Mouse (Mus musculus) T-cell, adult 2 months (primary cell): ENCODE measurements around the gene Prmt6.

Source experiments
- DNase-seq: peaks from one replicate; pipeline ENCODE4 v3.0.0; 2022; ENCODE audit warnings: low spot score

Prmt6 gene

DNA sequence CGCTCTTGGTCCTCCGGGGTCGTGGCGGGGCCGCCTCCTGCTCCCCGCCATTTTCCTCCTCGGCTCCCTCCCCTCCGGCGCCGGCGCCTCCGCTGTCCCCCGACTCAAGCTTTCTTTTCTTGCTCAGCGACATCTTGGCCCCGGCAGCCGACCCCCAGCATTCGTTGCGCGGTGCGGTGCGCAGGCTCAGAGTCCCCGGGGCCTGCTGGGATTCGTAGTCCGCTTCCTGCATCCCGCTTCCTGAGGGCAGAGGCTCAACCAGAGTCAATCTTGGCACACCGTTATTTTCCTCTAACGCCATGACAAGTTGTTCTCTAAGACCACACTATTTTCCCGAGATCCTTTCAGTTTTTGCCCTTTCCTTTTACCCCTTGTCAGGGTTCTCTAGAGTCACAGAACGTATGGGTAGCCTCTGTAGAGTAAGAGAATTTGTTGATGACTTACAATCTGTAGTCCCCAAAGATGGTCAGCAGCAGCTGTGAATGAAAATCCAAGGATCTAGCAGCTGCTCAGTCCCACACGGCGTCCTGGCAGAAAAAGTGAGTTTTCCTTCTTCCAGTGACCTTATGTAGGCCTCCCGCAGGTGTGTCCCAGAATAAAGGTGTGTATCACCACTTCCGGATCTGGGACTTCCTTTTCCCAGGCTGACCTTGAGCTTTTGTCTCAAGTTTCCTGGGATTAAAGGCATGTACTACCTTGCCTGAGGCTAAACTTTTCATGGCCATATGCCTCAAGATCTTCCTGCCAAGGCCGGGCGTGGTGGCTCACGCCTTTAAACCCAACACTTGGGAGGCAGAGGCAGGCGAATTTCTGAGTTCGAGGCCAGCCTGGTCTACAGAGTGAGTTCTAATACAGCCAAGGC lies at the start of gene Prmt6:
Prmt6 (minus strand) TSS at position 160 of the 862 bp plus-strand sequence.
- DNase-seq: peak; percentile 87

DNA sequence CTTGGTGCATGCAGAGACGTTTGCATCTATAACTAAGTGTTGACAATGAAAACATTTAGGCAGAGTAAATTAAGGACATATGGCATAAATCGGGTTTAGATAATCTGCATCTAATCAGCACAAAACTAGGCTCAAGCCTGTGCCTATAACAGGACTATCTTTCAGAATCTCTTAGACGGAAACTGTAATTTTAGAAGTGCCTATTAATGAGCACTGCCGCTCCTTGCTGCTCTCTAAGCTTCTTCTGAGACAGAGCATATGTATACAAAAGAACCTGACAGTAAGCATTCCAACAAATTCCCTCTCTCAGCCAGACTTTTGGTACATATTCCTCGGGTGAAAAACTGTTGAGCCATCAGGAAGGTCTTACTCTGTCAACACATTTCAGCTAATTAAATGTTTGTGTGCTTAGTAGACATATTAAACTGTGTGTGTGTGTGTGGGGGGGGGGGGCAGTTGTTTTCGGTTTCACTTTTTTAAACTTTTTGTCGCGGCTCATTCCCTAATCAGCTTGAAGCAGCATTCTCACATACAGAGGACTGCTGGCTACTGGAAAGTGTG lies 39.8 kb upstream of the Prmt6 start:
- no peak for DNase-seq

DNA sequence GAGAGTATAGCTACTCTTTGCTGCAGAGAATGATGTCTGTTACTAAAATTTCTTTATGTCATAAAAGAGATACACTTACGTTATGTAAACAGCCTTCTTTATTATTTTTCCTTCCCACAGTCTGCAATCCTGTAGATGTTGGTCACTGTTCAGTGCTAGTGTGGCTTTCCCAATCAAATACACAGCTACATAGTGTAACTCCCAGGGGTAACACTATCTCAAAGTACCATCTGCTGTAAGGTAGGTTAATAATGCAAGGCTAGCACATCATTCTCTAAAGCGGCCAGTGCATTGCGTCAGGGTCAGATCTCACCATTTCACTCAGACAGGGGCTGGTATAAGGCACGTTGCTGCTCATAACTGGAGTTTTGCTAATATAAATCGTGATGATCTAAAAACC lies 31.9 kb upstream of the Prmt6 start:
- DNase-seq: no peak

DNA sequence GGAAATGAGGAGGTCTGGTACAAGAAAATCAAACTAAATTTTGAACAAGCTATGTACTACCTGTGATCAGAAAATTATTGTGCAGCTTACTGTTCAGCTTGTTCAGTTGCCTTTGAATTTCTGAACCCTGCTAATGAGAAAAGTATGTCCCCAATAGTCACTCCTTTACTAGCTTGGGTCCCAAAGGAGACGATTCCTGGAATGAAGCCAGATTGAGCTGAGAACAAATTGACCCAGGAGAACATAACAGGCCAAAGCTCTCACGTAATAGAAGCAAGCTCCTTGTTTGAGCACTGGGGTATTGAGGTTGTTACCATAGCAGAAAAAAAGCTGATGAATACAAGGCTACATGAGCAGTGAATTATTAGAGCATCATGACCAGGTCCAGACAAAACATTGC lies 17.0 kb upstream of the Prmt6 start:
- no peak for DNase-seq

DNA sequence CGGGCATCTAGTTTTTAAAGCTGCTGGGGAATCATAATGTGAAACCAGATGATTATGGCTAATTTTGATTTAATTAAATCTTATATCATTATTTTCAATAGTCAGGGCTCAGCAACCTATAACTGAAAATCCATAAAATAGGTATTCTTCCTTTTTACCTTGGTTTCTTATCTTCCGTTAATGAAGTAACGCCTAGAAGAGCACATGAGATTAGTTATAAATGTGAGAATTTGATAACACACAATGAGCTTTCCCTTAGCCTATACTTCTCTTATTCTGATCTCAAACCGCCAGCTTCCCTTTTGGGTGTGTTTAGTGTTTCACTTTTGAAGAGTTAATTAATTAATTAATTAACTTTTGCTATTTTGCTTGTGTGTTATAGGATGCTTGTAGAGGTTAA lies 2.3 kb upstream of the Prmt6 start:
- no peak for DNase-seq

DNA sequence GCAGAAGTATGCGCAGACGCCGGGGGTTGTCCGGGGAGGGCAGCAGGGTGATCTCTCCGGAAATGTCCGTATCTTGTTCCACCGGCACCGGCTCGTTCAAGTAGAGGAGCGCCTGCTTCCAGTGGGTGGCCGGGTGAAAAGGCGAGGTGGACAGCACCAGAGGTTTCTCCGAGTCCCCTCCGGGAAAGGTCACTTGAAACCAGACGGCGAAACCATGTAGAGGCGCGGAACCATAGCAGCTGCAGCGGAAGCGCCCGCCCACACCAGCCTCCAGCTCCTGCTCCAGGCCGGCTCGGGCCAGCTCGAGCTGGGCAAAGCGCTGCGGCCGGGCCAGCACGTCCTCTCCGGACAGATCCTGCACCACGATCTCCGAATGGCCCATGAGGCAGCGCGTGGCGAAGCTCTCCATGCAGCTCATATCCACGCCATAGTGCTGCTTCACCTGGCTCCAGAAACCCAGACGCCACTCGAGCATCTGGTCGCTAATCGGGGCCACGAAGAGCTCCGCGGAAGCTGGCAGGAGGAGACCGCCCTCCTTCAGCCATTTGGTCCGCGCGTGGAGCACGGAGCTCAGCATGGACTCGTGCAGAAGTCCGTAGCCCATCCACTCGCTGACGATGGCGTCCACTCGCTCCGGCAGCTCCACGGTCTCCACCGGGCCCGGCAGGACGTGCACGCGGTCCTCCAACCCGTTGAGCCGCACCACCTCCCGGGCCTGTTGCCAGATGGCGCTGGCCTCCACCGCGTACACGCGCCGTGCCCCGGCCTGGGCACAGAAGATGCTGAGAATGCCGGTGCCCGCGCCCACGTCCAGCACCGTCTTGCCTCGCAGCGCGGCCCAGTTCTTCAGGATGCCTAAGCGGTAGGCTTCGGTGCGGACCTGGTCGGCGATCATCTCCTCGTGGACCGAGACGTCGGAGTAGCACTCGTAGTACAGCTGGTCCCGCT lies 633 bp downstream of the Prmt6 start:
- peak; percentile 47 for DNase-seq

DNA sequence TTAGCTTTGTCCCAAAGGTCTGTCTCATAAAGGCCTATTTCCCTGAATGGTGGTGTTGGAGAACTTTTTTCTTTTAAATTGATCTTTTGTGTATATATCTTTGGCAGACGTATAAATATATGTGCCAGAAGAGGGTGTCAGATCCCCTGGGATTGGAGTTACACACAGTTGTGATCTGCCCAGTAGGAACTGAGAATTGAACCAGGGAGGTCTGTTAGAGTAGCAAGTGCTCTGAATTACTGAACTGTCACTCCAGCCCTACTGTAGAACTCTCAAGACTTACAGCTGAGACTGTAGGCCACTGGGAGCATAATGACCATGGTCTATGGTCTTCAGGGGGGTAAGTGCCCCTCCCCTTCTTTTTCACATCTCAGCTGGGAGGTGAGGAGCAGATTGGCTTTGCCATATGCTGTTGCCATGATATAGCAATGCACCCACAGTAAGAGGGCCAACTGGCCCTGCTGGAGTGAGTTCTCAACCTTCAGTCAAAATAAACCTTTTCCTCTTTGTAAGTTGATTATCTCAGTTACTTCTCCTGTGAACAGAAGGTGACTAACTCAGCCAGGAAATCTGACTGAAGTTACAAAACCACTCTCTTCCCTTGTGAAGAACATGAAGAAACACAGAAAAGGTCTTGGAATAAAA lies 13.9 kb downstream of the Prmt6 start:
- no peak for DNase-seq
